Mouse (Mus musculus) heart, postnatal 14 days (tissue): Measurements from ENCODE around the gene Popdc3. TPM values are rescaled to one million over a fixed set of nuclear protein-coding genes. Genes with fewer than 3 reads are reported as not detected.
A peak's percentile ranks its signal among the peaks of the same experiment; 100 is the strongest.
"Not testable (repeated sequence)": the region's sequence is repeated elsewhere in the genome, so short reads cannot be mapped to it uniquely, and the experiment has no call there.

Experiments
- DNase-seq, 2 experiments: peaks; one replicate each; pipeline ENCODE4 v3.0.0; 2021 to 2022
- intact Hi-C: fragments of 180-260 bp; cut with DNase I; formaldehyde crosslinking; loops from one replicate; pipeline ENCODE4 v1.15.1; 2025
- long read RNA-seq, 2 experiments: library from polyadenylated mRNA; stranded (forward); transcript quantifications; one replicate each; pipeline ENCODE4 v2.0.0; 2021
- total RNA-seq, 2 experiments: library from RNA; stranded (reverse); gene quantifications; 2 replicates each; pipeline ENCODE4 v1.2.3; 2021

Popdc3 gene
- 10 to 100 TPM; 17.9 to 18.0 TPM for total RNA-seq
- long read RNA-seq, experiment 1, transcript Popdc3-201 (4 exons, 1,853 nt): major isoform, 44 of 52 reads
- long read RNA-seq, experiment 1, partial matches to known transcripts: 1 of 52 reads
- long read RNA-seq, experiment 1, other reads (novel, unspliced or antisense): 4 of 52 reads
- long read RNA-seq, experiment 2, transcript Popdc3-201 (4 exons, 1,853 nt): major isoform, 31 of 36 reads
- long read RNA-seq, experiment 2, partial matches to known transcripts: 1 of 36 reads
- long read RNA-seq, experiment 2, other reads (novel, unspliced or antisense): 3 of 36 reads

- DNase-seq, intact Hi-C loops: not testable (repeated sequence)
Measured at GRCm38 (mm10) chr10:45177798-45178197, at the start of gene Popdc3. Popdc3 (plus strand) TSS chr10:45178098.

- peak in 1 of 2 experiments; percentile 28 for DNase-seq
- intact Hi-C loops: no loop called here
Measured at GRCm38 (mm10) chr10:45129105-45129504, 48.8 kb upstream of the Popdc3 start.

- intact Hi-C loops: loop anchor here (5.0 kb wide), 1 partner anchor 33 kb away; no protein-coding TSS in a partner anchor
- no peak for DNase-seq
Measured at GRCm38 (mm10) chr10:45130004-45130403, 47.9 kb upstream of the Popdc3 start.

GRCm38 (mm10) chr10:45132371-45132770, 45.5 kb upstream of the Popdc3 start:
- intact Hi-C loops: loop anchor here (5.0 kb wide), 1 partner anchor 35 kb away; no protein-coding TSS in a partner anchor
- DNase-seq: peak; percentile 47 to 52

GRCm38 (mm10) chr10:45136806-45137205, 41.1 kb upstream of the Popdc3 start:
- intact Hi-C loops: no loop called here
- DNase-seq: peak in 1 of 2 experiments; percentile 36

GRCm38 (mm10) chr10:45139910-45140309, 38.0 kb upstream of the Popdc3 start:
- intact Hi-C loops: no loop called here
- no peak for DNase-seq

- intact Hi-C loops: no loop called here
- no peak for DNase-seq
Measured at GRCm38 (mm10) chr10:45140474-45141212, 37.3 kb upstream of the Popdc3 start.

- intact Hi-C loops: no loop called here
Measured at GRCm38 (mm10) chr10:45142359-45142758, 35.5 kb upstream of the Popdc3 start.

GRCm38 (mm10) chr10:45144038-45144817, 33.7 kb upstream of the Popdc3 start:
- intact Hi-C loops: no loop called here
- no peak for DNase-seq

More at GRCm38 (mm10) chr10:45142359-45142758, 35.5 kb upstream of the Popdc3 start:
- DNase-seq: no peak

GRCm38 (mm10) chr10:45146821-45147220, 31.1 kb upstream of the Popdc3 start:
- intact Hi-C loops: no loop called here

GRCm38 (mm10) chr10:45151137-45151536, 26.8 kb upstream of the Popdc3 start:
- DNase-seq: no peak
- intact Hi-C loops: no loop called here

More at GRCm38 (mm10) chr10:45146821-45147220, 31.1 kb upstream of the Popdc3 start:
- no peak for DNase-seq

GRCm38 (mm10) chr10:45151771-45152692, 25.9 kb upstream of the Popdc3 start:
- no peak for DNase-seq
- intact Hi-C loops: no loop called here

GRCm38 (mm10) chr10:45154557-45155060, 23.3 kb upstream of the Popdc3 start:
- intact Hi-C loops: no loop called here
- no peak for DNase-seq

- no peak for DNase-seq
- intact Hi-C loops: no loop called here
Measured at GRCm38 (mm10) chr10:45165851-45166250, 12.0 kb upstream of the Popdc3 start.

GRCm38 (mm10) chr10:45173927-45174326, 4.0 kb upstream of the Popdc3 start:
- no peak for DNase-seq
- intact Hi-C loops: no loop called here

GRCm38 (mm10) chr10:45174345-45174744, 3.6 kb upstream of the Popdc3 start:
- intact Hi-C loops: no loop called here
- DNase-seq: no peak

- DNase-seq: no peak
- intact Hi-C loops: loop anchor here (5.0 kb wide), 1 partner anchor 69 kb away; no protein-coding TSS in a partner anchor
Measured at GRCm38 (mm10) chr10:45180677-45181326, 2.9 kb downstream of the Popdc3 start.

- DNase-seq: peak in 1 of 2 experiments; percentile 28
- intact Hi-C loops: loop anchor here (5.0 kb wide), 1 partner anchor 69 kb away; no protein-coding TSS in a partner anchor
Measured at GRCm38 (mm10) chr10:45181344-45181743, 3.4 kb downstream of the Popdc3 start.

GRCm38 (mm10) chr10:45185457-45185856, 7.6 kb downstream of the Popdc3 start:
- DNase-seq: no peak
- intact Hi-C loops: no loop called here
